Mouse (Mus musculus) cerebellum, adult 9-10 months (tissue): ENCODE measurements around the gene Slc30a2.
"Not testable (repeated sequence)": the region's sequence is repeated elsewhere in the genome, so short reads cannot be mapped to it uniquely, and the experiment has no call there.

Experiments used
- DNase-seq: peaks from one replicate; pipeline ENCODE4 v3.0.0; 2022

The Slc30a2 gene

GRCm38 (mm10) chr4:134343071-134344031 lies at the start of gene Slc30a2:
Slc30a2 (plus strand) TSS chr4:134343181.
- no peak for DNase-seq

DNA sequence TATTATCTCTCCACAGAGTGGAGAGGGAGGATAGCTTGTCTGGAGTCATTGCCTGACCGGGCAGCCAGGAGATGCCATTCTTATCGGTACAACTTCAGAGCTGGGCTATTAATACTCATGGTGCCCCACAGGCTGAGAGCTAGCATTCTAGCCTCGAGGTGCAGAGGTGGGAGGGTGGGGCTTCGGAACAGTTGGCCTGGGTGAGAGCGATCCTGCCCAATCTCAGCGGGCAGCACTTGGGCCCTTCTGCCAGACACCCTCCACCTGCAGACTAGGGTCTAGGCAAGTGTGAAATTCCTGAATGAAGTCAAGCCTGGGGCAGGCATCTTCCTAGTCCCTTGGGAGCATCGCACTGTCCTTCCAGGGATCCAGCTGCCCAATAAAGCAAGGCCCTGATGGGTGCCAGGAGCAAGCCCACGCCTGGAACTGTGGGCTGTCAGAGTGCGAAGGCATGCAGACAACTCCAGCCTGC lies 49.3 kb upstream of the Slc30a2 start:
- DNase-seq = no peak

DNA sequence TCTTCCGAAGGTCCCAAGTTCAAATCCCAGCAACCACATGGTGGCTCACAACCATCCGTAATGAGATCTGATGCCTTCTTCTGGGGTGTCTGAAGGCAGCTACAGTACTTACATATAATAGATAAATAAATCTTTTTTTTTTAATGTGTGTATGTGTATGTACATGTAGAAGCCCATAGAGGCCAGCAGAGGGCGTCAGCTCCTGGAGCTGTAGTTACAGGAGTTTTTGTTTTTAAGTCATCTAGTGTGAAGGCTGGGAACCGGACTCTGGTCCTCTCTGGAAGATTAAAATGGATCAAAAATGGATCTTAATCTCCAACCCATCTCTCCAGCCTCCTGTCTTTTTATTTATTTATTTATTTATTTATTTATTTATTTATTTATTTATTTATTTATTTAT lies 46.9 kb upstream of the Slc30a2 start:
- DNase-seq = not testable (repeated sequence)

DNA sequence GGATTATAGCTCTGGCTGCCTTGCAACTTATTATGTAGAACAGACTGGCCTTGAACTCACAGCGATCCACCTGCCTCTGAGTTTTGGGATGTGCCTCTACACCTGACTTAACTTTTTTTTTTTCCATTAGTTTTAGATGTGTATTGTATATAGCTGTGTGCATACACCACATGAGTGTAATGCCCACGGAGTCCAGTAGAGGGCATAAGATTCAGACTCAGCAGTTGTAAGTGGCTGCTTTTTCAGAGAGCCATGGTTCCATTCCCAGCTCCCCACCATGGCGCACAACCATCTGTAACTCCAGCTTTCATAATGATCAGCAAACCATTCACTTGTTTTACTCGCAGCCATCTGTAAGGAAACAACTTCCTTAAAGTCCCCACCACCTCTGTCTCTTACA lies 46.5 kb upstream of the Slc30a2 start:
- no peak for DNase-seq

DNA sequence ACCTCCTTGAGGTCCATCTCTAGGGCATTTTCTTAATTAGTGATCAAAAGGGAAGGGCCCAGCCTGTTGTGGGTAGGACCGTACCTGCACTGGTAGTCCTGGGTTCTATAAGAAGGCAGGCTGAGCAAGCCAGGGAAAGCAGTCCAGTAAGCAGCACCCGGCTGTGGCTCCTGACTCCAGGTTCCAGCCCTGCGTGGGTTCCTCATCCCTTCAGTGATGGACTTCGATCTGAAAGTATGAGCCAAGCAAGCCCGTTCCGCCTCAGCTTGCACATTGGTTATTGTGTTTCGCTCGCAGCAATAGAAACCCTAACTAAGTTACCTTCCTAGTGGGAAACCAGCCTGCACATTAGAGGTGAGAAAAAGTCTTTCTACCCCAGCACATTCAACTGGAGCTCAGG lies 45.6 kb upstream of the Slc30a2 start:
- DNase-seq = no peak

DNA sequence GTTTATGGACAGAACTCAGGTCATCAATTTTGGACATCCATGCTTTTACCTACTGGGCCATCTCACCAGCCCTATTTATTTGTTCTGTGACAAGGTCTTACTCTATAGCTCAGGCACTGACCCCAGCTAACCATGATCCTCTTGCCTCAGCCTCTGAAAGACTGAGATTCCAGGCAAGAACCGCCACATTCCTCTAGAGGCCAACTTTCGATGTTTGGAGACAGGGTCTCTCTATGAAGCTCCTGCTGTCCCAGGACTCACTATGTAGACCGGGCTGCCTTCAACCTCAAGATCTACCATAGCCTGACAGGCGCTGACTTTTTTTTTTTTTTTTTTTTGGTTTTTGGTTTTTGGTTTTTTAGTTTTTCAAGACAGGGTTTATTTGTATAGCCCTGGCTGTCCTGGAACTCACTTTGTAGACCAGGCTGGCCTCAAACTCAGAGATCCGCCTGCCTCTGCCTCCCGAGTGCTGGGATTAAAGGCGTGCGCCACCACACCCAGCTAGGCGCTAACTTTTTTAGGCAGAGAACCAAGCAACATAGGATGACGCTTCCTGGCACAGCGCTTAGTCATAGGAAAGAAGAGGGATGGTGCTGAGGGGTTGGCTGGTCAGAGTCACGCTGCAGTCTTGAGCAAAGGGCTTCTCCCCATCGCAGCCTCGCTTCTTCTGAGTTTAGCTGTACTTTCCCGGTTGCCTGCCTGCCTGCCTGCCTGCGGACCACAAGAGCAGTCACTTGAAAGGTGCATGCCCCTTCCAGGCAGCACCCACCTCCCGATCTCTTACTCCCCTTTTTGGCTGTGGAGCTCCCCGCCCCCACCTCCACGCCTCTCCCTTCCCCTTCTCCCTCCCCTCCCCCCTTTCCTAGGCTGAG lies 44.1 kb upstream of the Slc30a2 start:
- DNase-seq = no peak

DNA sequence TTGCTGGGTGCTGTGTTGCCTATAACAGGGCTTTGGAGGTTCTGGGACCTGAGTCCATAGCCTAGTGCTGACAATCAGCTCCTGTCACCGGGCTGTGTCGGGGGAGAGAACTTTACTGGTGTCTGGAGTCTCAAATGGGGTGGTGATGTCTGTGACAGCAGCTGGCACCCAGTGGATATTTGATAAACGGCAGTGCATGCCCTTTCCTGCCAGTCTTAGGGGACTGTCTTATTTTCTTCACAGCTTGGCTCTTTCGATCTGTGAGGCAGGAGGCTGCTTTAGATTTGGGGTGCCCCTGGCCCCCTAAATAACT lies 43.5 kb upstream of the Slc30a2 start:
- no peak for DNase-seq

GRCm38 (mm10) chr4:134300316-134300715 lies 42.7 kb upstream of the Slc30a2 start:
- DNase-seq = no peak

- no peak for DNase-seq
Measured at GRCm38 (mm10) chr4:134302084-134302483, 40.9 kb upstream of the Slc30a2 start.

DNA sequence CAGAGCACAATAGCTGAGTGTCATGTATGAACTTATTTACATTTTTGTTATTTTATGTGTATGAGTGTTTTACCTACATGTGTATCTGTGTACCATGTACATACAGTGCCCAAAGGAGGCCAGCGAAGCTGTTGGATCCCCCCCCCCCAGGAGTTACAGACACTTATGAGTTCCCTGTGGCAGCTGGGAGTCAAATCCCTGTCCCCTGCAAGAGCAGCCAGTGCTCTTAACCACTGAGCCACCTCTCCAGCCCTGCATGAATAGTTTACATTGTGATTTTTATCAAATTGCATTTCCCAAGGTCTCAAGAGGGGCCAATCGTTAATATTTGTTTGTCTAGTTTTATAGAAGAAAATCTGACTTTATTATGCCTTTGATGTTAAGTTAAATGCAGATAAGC lies 36.0 kb upstream of the Slc30a2 start:
- no peak for DNase-seq

GRCm38 (mm10) chr4:134307367-134308072 lies 35.5 kb upstream of the Slc30a2 start:
- no peak for DNase-seq

GRCm38 (mm10) chr4:134310106-134310505 lies 32.9 kb upstream of the Slc30a2 start:
- no peak for DNase-seq

DNA sequence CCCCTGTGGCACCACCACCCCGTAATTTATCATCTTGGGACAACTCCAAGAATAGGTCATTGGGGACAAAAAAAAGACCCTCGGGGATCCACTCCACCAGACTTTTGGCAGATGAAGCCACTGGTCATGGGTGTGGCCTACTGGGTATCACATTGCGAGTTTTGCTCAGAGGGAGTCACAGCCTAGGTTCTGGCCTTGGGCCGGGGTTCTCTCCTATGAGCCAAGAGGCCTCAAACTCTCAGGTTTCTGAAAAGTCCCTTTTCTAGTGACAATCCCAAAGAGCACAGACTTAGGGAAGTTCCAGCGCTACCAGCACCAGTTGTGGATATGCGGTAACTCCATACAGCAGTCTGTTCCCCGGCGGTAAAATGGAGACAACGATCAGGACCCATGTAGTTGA lies 32.3 kb upstream of the Slc30a2 start:
- DNase-seq = no peak

- DNase-seq = no peak
Measured at GRCm38 (mm10) chr4:134311784-134312183, 31.2 kb upstream of the Slc30a2 start.

DNA sequence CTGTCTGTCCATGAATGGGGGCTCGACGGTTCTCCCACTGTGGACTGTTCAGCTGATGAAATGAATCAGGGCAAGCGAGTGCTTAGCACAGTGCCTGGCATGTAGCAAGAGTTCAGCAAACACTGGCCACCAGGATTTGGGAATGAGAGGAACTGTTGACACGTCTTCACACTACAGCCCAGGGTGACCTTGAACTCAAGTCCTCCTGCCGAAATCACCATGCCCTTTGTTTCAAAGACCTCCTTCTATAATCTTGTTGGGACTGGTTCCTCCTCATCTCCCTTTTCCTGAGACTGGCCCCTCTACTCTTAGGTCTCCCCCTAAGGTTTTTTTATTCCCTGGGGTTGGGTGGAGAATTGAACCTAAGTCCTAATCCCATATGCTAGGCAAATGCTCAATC lies 30.6 kb upstream of the Slc30a2 start:
- DNase-seq = no peak

- DNase-seq = no peak
Measured at GRCm38 (mm10) chr4:134312901-134313300, 30.1 kb upstream of the Slc30a2 start.

DNA sequence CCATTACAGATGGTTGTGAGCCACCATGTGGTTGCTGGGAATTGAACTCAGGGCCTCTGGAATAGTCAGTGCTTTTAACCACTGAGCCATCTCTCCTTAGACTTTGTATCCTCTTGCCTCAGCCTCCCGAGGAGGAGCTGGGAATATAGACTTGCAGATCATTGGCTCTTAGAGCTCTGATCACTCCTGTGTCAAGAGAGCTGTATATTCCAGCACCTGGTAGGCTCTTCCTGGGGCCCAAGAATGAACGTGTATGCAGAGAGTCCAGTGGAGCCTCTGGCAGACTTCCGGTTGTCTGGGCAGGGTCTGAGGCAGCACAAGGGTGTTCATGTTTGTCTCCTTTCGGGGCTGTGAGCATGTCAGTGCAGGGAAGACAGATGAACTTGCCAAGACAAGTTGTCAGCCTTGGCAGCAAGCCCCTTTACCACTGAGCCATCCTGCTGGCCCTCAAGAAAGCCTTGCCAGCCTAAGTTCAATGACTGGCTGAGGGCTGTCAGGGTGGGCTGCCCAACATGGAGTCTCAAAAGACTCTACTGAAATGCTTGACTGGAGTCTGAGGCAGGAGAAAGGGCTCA lies 28.8 kb upstream of the Slc30a2 start:
- DNase-seq = no peak

- DNase-seq = no peak
Measured at GRCm38 (mm10) chr4:134314876-134315275, 28.1 kb upstream of the Slc30a2 start, which contains the start of gene Trim63. Trim63 (plus strand) TSS chr4:134315120.

DNA sequence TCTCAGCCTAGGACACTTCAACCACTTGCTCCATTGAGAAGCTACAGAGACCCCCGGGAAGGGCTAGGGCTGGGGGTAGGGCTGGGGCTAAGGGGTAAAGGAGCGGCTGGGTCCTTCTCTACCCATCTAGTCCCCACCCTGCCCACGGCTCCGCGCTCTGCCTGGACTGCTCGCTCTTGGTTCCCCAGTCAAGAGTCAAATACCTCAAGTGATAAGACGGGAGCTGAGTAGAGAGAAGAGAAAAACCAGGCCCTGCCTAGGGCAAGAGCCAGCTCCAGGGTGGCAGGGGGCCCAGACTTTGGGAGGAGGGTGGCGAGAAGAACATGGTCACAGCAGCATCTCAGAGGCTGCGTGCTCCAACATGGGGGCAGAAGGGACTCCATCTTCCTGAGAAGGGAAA lies 27.5 kb upstream of the Slc30a2 start:
- DNase-seq = no peak

- no peak for DNase-seq
Measured at GRCm38 (mm10) chr4:134316390-134316789, 26.6 kb upstream of the Slc30a2 start.

- DNase-seq = no peak
Measured at GRCm38 (mm10) chr4:134319074-134319473, 23.9 kb upstream of the Slc30a2 start.

- DNase-seq = no peak
Measured at GRCm38 (mm10) chr4:134319674-134320073, 23.3 kb upstream of the Slc30a2 start.

- DNase-seq = no peak
Measured at GRCm38 (mm10) chr4:134321524-134321923, 21.5 kb upstream of the Slc30a2 start.
